Mouse (Mus musculus) embryonic fibroblast, embryonic 13.5 days (primary cell): Measurements from ENCODE around the gene Epb41l5.

Experiments used
- CTCF ChIP-seq: IDR thresholded peaks from 2 replicates; pipeline ENCODE4 v1.5.1; 2011; ENCODE audit warnings: mild to moderate bottlenecking, control low read depth, low read length, moderate library complexity, borderline replicate concordance; ENCODE audit not compliant: insufficient read depth
- POLR2A ChIP-seq: IDR thresholded peaks from 2 replicates; pipeline ENCODE4 v1.6.1; 2011; ENCODE audit warnings: low read depth, mild to moderate bottlenecking, control low read depth, low read length, moderate library complexity

DNA sequence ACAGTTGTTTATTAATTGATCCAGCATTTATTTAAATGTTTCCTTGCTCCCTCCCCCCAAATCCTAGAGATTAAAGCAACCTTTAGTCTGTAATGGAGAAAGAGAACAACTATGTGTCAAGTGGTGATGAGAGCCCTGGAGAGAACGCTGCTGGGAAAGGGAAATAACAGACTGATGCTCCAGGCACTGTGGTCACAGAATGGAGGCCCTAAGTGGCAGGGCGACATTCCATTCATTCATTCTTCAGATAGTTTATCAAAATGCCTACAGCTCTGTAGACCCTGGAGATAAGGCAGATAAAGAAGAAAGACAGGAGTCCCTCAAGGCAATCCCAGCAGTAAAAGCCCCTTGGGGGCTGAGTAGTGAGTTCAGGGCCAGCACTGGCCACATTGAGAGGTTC lies 827 bp upstream of the Epb41l5 start:
- TF ChIP-seq CTCF (no peak), POLR2A (no peak)
